Mouse (Mus musculus) ES-CJ7 (cell line): ENCODE measurements around the gene Nav2.
A peak's percentile ranks its signal among the peaks of the same experiment; 100 is the strongest.

Source experiments
- DNase-seq: peaks from one replicate; pipeline ENCODE4 v3.0.0; 2011; ENCODE audit warnings: low read depth, low spot score

Gene Nav2

GRCm38 (mm10) chr7:49052871-49053618 is 144.5 kb downstream of the Nav2 start:
- no peak for DNase-seq

DNA sequence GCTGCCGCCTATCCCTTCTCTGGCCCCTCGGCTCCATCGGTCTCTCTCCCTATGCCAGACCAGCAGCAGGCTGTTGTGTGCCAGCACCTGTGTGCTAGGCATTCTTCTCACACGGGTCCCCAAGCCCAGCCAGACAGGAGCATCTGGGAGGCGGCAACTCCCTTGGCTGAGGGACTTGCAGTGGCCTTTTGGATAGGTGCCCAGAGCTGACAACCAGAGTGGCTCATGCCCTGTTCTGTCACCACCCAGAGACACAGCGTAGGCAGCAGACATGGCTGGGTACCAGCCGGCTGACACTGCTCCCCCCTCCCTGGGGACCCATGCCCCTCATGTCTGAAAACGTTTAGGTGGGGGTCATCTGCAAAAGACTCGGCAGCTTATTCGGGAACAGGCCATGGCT is 146.8 kb downstream of the Nav2 start:
- DNase-seq = no peak

- DNase-seq = no peak
Measured at GRCm38 (mm10) chr7:49058304-49059012, 149.9 kb downstream of the Nav2 start.

DNA sequence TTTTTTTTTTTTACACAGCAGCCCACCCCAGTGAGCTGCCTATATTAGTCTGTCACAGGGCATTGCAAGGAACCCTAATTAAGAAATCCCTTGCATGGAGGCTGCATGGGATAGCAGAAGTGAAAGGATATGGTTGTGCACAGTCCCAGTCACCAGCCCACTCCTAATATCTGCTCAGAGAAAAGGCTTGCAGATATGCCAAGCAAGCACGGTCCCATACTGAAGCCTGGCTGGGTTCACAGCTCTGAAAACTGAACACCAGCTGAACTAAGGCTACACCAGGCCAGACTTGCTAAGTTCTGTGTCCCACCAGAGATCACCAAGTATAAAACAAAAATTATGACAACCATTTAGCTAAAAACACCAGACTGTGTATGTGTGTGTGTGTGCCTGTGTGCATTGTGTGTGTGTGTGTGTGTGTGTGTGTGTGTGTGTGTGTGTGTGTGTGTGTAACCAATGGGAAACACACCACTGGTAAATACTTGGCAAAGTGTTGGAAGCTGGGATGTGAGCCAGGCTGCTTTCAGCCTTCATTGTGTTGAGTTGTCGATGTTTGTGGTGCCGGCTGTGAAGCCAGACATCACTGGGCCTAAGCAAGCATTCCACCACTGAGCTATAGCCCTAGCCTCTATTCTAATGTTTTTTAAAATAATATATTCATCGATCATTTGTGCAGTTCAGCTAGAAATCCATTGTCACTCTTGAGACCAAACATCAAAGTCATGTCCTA is 156.4 kb downstream of the Nav2 start:
- DNase-seq = no peak

DNA sequence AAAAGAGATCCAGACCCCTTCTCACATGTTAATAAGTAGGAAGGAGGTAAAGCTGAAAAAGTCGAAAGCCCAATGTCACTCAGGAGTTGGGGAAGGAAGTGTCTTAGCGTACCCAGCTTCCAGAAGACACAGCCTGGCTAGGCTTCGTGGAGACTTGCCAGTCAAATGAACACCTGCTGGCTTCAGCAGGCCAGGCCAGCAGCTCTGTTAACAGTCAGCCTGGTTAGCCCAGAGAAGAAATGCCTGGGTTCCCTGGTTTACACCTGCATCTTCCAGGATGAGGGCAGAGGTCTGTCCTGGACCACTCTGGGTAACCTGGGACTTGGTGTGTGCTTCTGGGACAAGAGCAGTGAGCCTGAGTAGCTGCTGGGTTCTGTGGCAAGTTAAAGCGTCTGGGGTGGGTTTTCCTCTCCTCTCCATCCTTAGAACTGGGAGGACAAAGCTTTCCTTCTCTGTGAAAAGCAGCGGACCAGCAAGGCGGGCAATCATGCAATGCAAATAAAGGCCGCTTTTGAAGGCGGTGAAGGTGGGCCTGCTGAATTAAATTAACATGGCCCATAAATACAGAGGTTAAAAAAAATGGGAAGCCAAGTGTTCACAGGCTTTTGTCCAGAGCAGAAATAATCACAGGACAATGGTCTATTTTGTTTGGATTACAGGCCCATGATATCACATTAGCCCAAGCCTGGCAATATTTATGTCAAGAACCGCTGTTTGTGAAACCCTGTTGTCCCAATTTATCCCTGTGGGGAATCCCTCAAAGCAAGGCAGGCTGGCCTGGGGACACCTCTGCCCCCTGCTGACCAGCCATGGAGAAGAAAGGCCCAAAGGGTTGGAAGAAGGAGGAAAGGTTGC is 157.3 kb downstream of the Nav2 start:
- DNase-seq = no peak

DNA sequence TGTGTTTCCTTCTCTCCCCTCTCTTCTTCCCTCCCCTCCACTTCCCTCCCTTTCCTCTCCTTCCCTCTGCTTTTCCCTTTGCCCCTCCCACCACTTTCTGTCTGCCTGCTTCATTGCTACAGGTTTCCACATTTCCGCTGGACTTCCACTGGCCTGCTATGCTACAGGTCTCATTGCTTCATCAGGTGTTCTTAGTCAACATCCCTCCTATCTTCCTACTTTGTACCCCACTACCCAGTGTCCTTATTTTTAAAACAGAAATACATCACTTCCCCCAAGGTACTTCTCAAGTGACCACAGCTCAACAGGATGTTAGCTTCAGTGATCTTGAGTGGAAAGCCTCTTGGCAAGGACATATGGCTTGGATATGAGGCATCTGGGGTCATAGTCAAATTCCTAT is 158.3 kb downstream of the Nav2 start:
- DNase-seq = no peak

GRCm38 (mm10) chr7:49069396-49069961 is 161.0 kb downstream of the Nav2 start:
- no peak for DNase-seq

DNA sequence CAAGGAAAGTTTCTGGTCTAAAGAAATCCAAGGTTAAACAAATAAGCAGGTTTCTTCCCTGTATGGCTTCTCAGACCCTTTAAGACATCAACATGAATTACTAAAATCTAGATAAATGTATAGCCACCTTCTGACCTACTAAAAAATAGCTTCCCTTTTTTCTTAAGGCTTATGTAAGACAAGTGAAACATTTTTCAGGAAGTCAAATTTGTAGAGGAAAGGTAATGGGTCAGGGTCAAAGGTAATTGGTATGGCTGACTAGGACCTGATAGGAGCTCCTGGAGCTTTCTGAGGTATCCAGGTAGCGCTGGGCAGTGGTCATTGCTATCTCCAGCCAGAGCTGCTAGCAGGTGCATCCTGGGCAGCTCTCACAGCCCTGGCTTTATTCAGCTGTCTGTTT is 162.1 kb downstream of the Nav2 start:
- no peak for DNase-seq

- peak; percentile 33 for DNase-seq
Measured at GRCm38 (mm10) chr7:49071141-49071567, 162.6 kb downstream of the Nav2 start.

GRCm38 (mm10) chr7:49075333-49075934 is 166.9 kb downstream of the Nav2 start:
- DNase-seq = no peak

- no peak for DNase-seq
Measured at GRCm38 (mm10) chr7:49076283-49076694, 167.8 kb downstream of the Nav2 start.

DNA sequence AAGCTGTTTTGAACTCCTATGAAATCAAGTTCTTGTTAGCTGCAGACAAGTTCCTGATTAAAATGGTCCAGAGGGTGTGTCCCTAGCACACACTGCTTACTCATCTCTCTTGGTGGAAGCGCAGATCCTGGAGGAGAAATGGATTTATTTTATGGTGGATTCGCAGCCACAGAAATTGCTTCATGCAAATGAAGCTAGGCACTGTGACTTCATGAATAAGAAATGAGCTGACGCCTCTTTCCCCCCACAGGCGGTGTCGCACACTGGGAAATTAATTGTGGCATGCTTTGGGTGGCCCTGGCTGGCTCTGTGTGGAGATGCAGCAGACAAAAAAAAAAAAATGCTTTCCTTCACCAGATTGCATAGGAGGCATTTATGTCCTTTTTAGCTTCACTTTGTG is 170.4 kb downstream of the Nav2 start:
- no peak for DNase-seq

DNA sequence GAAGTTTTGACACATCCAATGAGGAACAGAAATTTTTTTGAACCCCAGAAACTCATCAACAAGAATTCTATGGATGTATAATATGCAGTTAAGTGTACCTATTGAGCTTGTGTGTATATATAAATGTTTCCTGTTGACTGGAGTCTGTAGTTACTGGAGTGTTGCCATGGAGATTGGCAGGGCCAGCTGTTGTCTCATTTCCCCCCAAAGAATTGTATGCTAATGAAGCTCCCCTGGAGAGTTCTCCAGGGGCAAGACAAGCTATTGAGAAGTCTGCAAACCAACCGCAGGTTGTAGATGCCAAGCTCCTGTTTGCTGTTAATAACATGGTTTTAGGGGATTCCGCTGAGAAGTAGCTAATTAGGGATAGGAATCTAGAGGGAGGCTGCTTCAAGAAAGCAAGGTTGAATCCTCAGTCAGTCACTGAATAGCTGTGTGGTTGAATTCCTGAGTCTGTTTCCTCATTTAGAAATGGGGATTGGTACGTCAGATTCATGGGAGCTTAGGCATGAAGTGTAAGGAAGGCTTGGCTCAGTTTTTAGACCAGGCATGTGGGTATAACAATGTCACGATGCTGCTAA is 174.2 kb downstream of the Nav2 start:
- no peak for DNase-seq

GRCm38 (mm10) chr7:49084768-49085167 is 176.3 kb downstream of the Nav2 start:
- DNase-seq = no peak

- no peak for DNase-seq
Measured at GRCm38 (mm10) chr7:49085759-49086158, 177.2 kb downstream of the Nav2 start.

GRCm38 (mm10) chr7:49087154-49087553 is 178.6 kb downstream of the Nav2 start:
- no peak for DNase-seq

- no peak for DNase-seq
Measured at GRCm38 (mm10) chr7:49088198-49088912, 179.8 kb downstream of the Nav2 start.

GRCm38 (mm10) chr7:49091371-49091770 is 182.9 kb downstream of the Nav2 start:
- no peak for DNase-seq

DNA sequence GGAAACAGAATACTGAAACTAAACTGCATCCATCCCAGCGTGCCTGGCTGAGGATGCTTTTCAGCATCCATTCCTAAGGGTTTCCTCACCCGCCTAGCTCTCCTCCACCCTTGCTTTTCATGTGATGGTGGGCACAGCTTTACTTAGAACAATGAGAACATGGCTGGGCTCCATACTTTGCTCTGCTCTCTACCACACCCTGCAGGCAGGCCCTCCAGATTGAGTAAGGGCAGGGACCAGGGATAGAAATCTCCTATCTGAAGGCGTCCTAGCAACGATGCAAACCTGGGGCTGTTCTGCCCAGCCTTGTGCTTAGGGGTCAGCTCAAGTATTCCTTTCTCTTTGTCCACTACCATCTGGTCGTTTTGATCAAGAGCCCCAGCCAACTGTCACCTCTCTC is 183.4 kb downstream of the Nav2 start:
- no peak for DNase-seq

- DNase-seq = no peak
Measured at GRCm38 (mm10) chr7:49093596-49093995, 185.1 kb downstream of the Nav2 start.
